In the genomic region with DNA sequence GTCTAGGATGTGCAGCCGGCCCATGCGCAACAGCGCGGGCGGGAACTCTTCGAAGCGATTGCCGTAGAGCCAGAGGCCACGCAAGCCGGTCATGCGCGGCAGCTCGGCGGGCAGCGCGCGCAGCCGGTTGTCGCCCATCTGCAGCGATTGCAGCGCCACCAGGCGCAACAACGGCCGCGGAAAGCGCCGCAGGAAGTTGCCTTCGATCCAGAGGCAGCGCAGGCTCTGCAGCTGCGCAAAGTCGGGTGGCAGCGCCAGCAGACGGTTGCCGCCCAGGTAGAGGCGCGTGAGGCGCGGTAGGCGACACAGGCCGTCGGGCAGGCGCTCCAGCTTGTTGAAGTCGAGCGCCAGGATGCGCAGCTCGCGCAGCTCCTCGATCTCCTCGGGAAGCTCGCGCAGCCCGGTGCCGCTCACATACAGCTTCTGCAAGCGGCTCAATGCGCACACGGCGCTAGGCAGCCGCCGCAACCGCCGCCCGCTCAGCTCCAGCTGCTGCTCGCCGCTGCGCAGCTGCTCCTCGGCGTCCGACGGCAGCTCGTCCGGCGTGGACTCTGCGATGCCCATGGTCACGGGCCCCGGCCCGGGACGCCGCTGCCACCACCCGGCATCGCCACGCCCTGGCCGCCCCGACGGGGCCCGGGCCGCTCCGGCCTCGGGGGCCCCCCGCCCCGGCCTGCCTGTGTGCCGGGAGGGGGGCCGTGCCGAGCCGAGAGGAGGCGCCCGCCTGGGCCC, we compare ENCODE assay signal across 8 mouse cellular contexts. TPM values are rescaled to one million over a fixed set of nuclear protein-coding genes. Genes with fewer than 3 reads are reported as not detected.
DNase-seq lines count a peak whose midpoint lies in the region; ATAC-seq and TF ChIP-seq lines count a peak whose summit lies in the region.

Gene Lrrc10b (minus strand): TSS at position 722 of the 732 bp plus-strand sequence.

- no peaks in the 10 kb centered on the region for H3K9me3 ChIP-seq in intestine, embryonic 15.5 days
- no peaks in the 10 kb centered on the region for H3K9me3 ChIP-seq in limb, embryonic 10.5 days (replicated peaks)
- no peaks in the 10 kb centered on the region for H3K9me3 ChIP-seq in midbrain, embryonic 13.5 days

- no peaks in the 10 kb centered on the region for H3K79me3 ChIP-seq in C2C12 (ENCODE audit: low read depth)

- peak within 1 kb of the TSS; percentile 41 for H3K9ac ChIP-seq in intestine, embryonic 15.5 days
- H3K9ac ChIP-seq in midbrain, embryonic 13.5 days (replicated peaks) = peak within 1 kb of the TSS; percentile 63

- no peak within 1 kb of the TSS for H3K27ac ChIP-seq in intestine, embryonic 15.5 days
- peak within 1 kb of the TSS; percentile 63 for H3K27ac ChIP-seq in limb, embryonic 10.5 days
- peak within 1 kb of the TSS; percentile 54 for H3K27ac ChIP-seq in midbrain, embryonic 13.5 days

- under 1% methylated on average over 88 of the region's 96 CpGs for WGBS in intestine, embryonic 15.5 days
- under 1% methylated on average over 96 of the region's 96 CpGs for WGBS in limb, embryonic 10.5 days
- WGBS in midbrain, embryonic 13.5 days = under 1% methylated on average over 84 of the region's 96 CpGs

- peak within 1 kb of the TSS; percentile 22 for H3ac ChIP-seq in C2C12 (ENCODE audit: control insufficient read depth, insufficient read length, low read depth)

- no peaks in the 10 kb centered on the region for H3K79me2 ChIP-seq in C2C12 (ENCODE audit: control insufficient read depth, insufficient read depth)

- peak within 1 kb of the TSS; percentile 11 for H3K4me3 ChIP-seq in C2C12 (ENCODE audit: insufficient read depth, poor library complexity, severe bottlenecking)
- H3K4me3 ChIP-seq in intestine, embryonic 15.5 days (replicated peaks) = peak within 1 kb of the TSS; percentile 56
- peak within 1 kb of the TSS; percentile 61 for H3K4me3 ChIP-seq in limb, embryonic 10.5 days
- peak within 1 kb of the TSS; percentile 49 for H3K4me3 ChIP-seq in midbrain, embryonic 13.5 days (replicated peaks)

- peaks cover 20% of the 10 kb centered on the region for H3K4me1 ChIP-seq in intestine, embryonic 15.5 days (replicated peaks)
- peaks cover 20% of the 10 kb centered on the region for H3K4me1 ChIP-seq in limb, embryonic 10.5 days
- peaks cover 44% of the 10 kb centered on the region for H3K4me1 ChIP-seq in midbrain, embryonic 13.5 days (replicated peaks)

- DNase-seq in adrenal gland, postnatal 14 days = peak; percentile 83
- DNase-seq in forelimb bud, embryonic 11.5 days (ENCODE audit: low read depth, low spot score) = peak; percentile 76
- DNase-seq in limb, embryonic 10.5 days (ENCODE audit: low spot score) = peak; percentile 80
- DNase-seq in spleen, postnatal 14 days (ENCODE audit: low spot score in 2 of 2) = peak; percentile 14 to 33
- no peak for DNase-seq in c-Kit-positive CD71-positive TER-119-positive erythroid progenitor cells, embryonic 14.5 days (ENCODE audit: low spot score)

- ATAC-seq in intestine, embryonic 15.5 days = peak; percentile 73
- peak; percentile 80 for ATAC-seq in midbrain, embryonic 13.5 days

- peaks cover 34% of the 10 kb centered on the region for H3K27me3 ChIP-seq in C2C12 (ENCODE audit: control insufficient read depth, insufficient read depth, insufficient read length)
- peaks cover 85% of the 10 kb centered on the region for H3K27me3 ChIP-seq in intestine, embryonic 15.5 days (replicated peaks)
- H3K27me3 ChIP-seq in limb, embryonic 10.5 days (ENCODE audit: low read depth, poor library complexity, severe bottlenecking) = peaks cover 100% of the 10 kb centered on the region
- peaks cover 83% of the 10 kb centered on the region for H3K27me3 ChIP-seq in midbrain, embryonic 13.5 days

- H3K4me2 ChIP-seq in intestine, embryonic 15.5 days (replicated peaks) = peak within 1 kb of the TSS; percentile 96
- peak within 1 kb of the TSS; percentile 83 for H3K4me2 ChIP-seq in midbrain, embryonic 13.5 days (replicated peaks)

- TF ChIP-seq CTCF in C2C12 (IDR thresholded peaks at IDR 0.05; ENCODE audit: control insufficient read depth, insufficient read depth, insufficient read length) = no peak

- H3K36me3 ChIP-seq in C2C12 (ENCODE audit: control insufficient read depth, insufficient read depth) = no peaks in the 10 kb centered on the region
- no peaks in the 10 kb centered on the region for H3K36me3 ChIP-seq in intestine, embryonic 15.5 days
- no peaks in the 10 kb centered on the region for H3K36me3 ChIP-seq in limb, embryonic 10.5 days
- H3K36me3 ChIP-seq in midbrain, embryonic 13.5 days = no peaks in the 10 kb centered on the region

TF ChIP-seq in C2C12, 6 proteins besides CTCF, POLR2A, EP300 and RAD21:
- TF ChIP-seq USF1 (IDR thresholded peaks at IDR 0.05; ENCODE audit: low read depth) = no peak
- no peak for TF ChIP-seq MYOD1 (IDR thresholded peaks at IDR 0.05; ENCODE audit: control insufficient read depth, insufficient read length, low read depth)
- no peak for TF ChIP-seq MAX (IDR thresholded peaks at IDR 0.05)
- no peak for TF ChIP-seq CEBPB (IDR thresholded peaks at IDR 0.05; ENCODE audit: low read depth)
- no peak for TF ChIP-seq FOSL1 (IDR thresholded peaks at IDR 0.05; ENCODE audit: insufficient read depth, low read length, poor library complexity, severe bottlenecking)
- no peak for TF ChIP-seq MYOG (IDR thresholded peaks at IDR 0.05; ENCODE audit: control insufficient read depth, extremely low read depth, insufficient read length)

RNA-seq across cellular contexts. Expression of gene Lrrc10b, which starts in this region (rescaled TPM):
- polyA plus RNA-seq in C2C12 (2012; fragmentation: generic; extraction: Trizol) = 0.07 TPM
- total RNA-seq in adrenal gland, postnatal 14 days (2021) = 3.9 and 5.8 TPM in 2 replicates
- polyA plus RNA-seq in intestine, embryonic 15.5 days (2015; fragmentation: Nextera tagmentation; extraction: Ambion mirVana) = 0.56 and 0.62 TPM in 2 replicates
- 0.11 TPM in 1 of 2 replicates, not detected in the other for polyA plus RNA-seq in limb, embryonic 10.5 days (2016; fragmentation: Nextera tagmentation; extraction: Ambion mirVana)
- 0.71 and 0.76 TPM in 2 replicates for polyA plus RNA-seq in midbrain, embryonic 13.5 days (2015; fragmentation: Nextera tagmentation; extraction: Ambion mirVana)

Comparison
In these comparisons a context has a peak if more than half of its experiments do, and no peak if none do; other contexts are left out.
1. Peak in ATAC-seq, H3K4me3 ChIP-seq, H3K9ac ChIP-seq and H3K4me2 ChIP-seq in intestine, embryonic 15.5 days; RNA of the gene not detected or under 1 TPM.
2. Peak in DNase-seq, H3K4me3 ChIP-seq and H3K27ac ChIP-seq in limb, embryonic 10.5 days; RNA of the gene not detected or under 1 TPM.
3. Peak in ATAC-seq, H3K4me3 ChIP-seq, H3K27ac ChIP-seq, H3K9ac ChIP-seq and H3K4me2 ChIP-seq in midbrain, embryonic 13.5 days; RNA of the gene not detected or under 1 TPM.
4. H3K4me3 ChIP-seq: peak in every context shown above with its lines; median percentile 61 in limb, embryonic 10.5 days; 56 in intestine, embryonic 15.5 days; 49 in midbrain, embryonic 13.5 days; 11 in C2C12.